ENCODE assay signal across 9 mouse cellular contexts in genomic region chr17:31072872-31073271, GRCm38 (mm10). TPM values are rescaled to one million over a fixed set of nuclear protein-coding genes. Genes with fewer than 3 reads are reported as not detected.
DNase-seq lines count a peak whose midpoint lies in the region; ATAC-seq and TF ChIP-seq lines count a peak whose summit lies in the region.
"Had no signal": no experiment of that assay in that cellular context is flagged by ENCODE, and none has a peak within 500 bp of the region (broad histone marks: within the 10 kb centered on the region; RNA-seq: fewer than 3 reads in every experiment).

No protein-coding gene starts in this region.

- WGBS in cerebellum, adult 2 months, result 70% methylated on average over 4 of the region's 4 CpGs
- 66% methylated on average over 4 of the region's 4 CpGs for WGBS in limb, embryonic 13.5 days
- 71% methylated on average over 4 of the region's 4 CpGs for WGBS in stomach, embryonic 16.5 days

- no peak for DNase-seq in cerebellum, adult 2 months
- no peak for DNase-seq in cerebellum, adult 9-10 months
- no peak for DNase-seq in gastrocnemius, postnatal 14 days

- ATAC-seq in megakaryocyte, adult 5-6 weeks (ENCODE audit: poor library complexity, severe bottlenecking), result no peak
- ATAC-seq in limb, embryonic 13.5 days (ENCODE audit: low FRiP score, low read depth), result no peak
- ATAC-seq in stomach, embryonic 16.5 days (ENCODE audit: insufficient read depth, low FRiP score), result no peak
- no peak for ATAC-seq in cerebellum, adult (ENCODE audit: insufficient number of reproducible peaks, low FRiP score, low TSS enrichment)

- no peak for TF ChIP-seq POLR2A in cerebellum, adult 2 months (IDR thresholded peaks at IDR 0.05; ENCODE audit: borderline replicate concordance, insufficient read depth, low read length)

- peak overlapping the region; percentile 61 for H3K4me2 ChIP-seq in limb, embryonic 13.5 days (replicated peaks)
- H3K4me2 ChIP-seq in stomach, embryonic 16.5 days (ENCODE audit: low read depth, low read length), result peak overlapping the region; percentile 52

- TF ChIP-seq CTCF in cerebellum, adult 2 months (IDR thresholded peaks at IDR 0.05; ENCODE audit: borderline replicate concordance, insufficient read depth, low read depth, low read length), result no peak

- intact Hi-C loops in gastrocnemius, postnatal 14 days (cut with DNase I; ENCODE audit: low total_unique reads), result no loop called here

- peak overlapping the region; percentile 23 for H3K4me3 ChIP-seq in cerebellum, adult 2 months (replicated peaks; ENCODE audit: insufficient read depth, low read depth, low read length)
- peak overlapping the region; percentile 87 for H3K4me3 ChIP-seq in megakaryocyte, embryonic 14.5 days (replicated peaks)
- peak overlapping the region; percentile 31 for H3K4me3 ChIP-seq in limb, embryonic 13.5 days
- H3K4me3 ChIP-seq in stomach, embryonic 16.5 days (replicated peaks; ENCODE audit: low read length), result peak overlapping the region; percentile 30

- peak overlapping the region; percentile 51 for H3K27ac ChIP-seq in cerebellum, adult 2 months (ENCODE audit: insufficient read depth, low read length)
- peak overlapping the region; percentile 52; the same call in 1 of the 2 replicates for H3K27ac ChIP-seq in limb, embryonic 13.5 days
- 0 out of 2 replicates have a peak overlapping the region, but pooled peaks have one; percentile 21 for H3K27ac ChIP-seq in stomach, embryonic 16.5 days (ENCODE audit: low read length)

- H3K27me3 ChIP-seq in cerebellum, adult 2 months (ENCODE audit: control insufficient read depth, insufficient read depth, low read length), result no peaks in the 10 kb centered on the region
- H3K27me3 ChIP-seq in megakaryocyte, embryonic 14.5 days (replicated peaks), result peaks cover 3% of the 10 kb centered on the region
- 0 out of 2 replicates have a peak, but pooled peaks cover 2% of the 10 kb centered on the region for H3K27me3 ChIP-seq in limb, embryonic 13.5 days
- H3K27me3 ChIP-seq in stomach, embryonic 16.5 days (ENCODE audit: control insufficient read depth, insufficient read depth, low read length), result no peaks in the 10 kb centered on the region

- peaks cover 39% of the 10 kb centered on the region for H3K4me1 ChIP-seq in cerebellum, adult 2 months (ENCODE audit: control insufficient read depth, insufficient read depth, low read length)
- peaks cover 93% of the 10 kb centered on the region for H3K4me1 ChIP-seq in megakaryocyte, embryonic 14.5 days
- peaks cover 69% of the 10 kb centered on the region for H3K4me1 ChIP-seq in limb, embryonic 13.5 days
- H3K4me1 ChIP-seq in stomach, embryonic 16.5 days (ENCODE audit: control insufficient read depth, insufficient read depth, low read length), result peaks cover 24% of the 10 kb centered on the region

- no peak overlapping the region for H3K9ac ChIP-seq in limb, embryonic 13.5 days
- 0 out of 2 replicates have a peak overlapping the region, but pooled peaks have one; percentile 20 for H3K9ac ChIP-seq in stomach, embryonic 16.5 days (ENCODE audit: low read length)

- peaks cover 24% of the 10 kb centered on the region for H3K36me3 ChIP-seq in megakaryocyte, embryonic 14.5 days (replicated peaks; ENCODE audit: low read length)
- H3K36me3 ChIP-seq in limb, embryonic 13.5 days, result no peaks in the 10 kb centered on the region
- H3K36me3 ChIP-seq in stomach, embryonic 16.5 days (ENCODE audit: control insufficient read depth, insufficient read depth, low read length), result no peaks in the 10 kb centered on the region

- H3K9me3 ChIP-seq in megakaryocyte, embryonic 14.5 days, result no peaks in the 10 kb centered on the region
- H3K9me3 ChIP-seq in limb, embryonic 13.5 days, result no peaks in the 10 kb centered on the region
- H3K9me3 ChIP-seq in stomach, embryonic 16.5 days (replicated peaks; ENCODE audit: control insufficient read depth, low read length), result no peaks in the 10 kb centered on the region

RNA-seq across cellular contexts. Expression of gene Abcg1, which starts 15.4 kb away (rescaled TPM):
- 41.4 and 42.8 TPM in 2 replicates for polyA plus RNA-seq in cerebellum, adult 2 months (2012; rRNA removed)
- 5.5 and 7.8 TPM in 2 replicates for polyA plus RNA-seq in megakaryocyte, embryonic 14.5 days (2012; ENCODE audit: insufficient read depth, low replicate concordance)
- total RNA-seq in megakaryocyte, adult 5-6 weeks (2015), result 13.2 and 20.1 TPM in 2 replicates
- 19.2 and 23.7 TPM in 2 replicates for total RNA-seq in megakaryocyte, adult 5-6 weeks (2017)
- 9.0 and 9.2 TPM in 2 replicates for polyA plus RNA-seq in limb, embryonic 13.5 days (2015; fragmentation: Nextera tagmentation; extraction: Ambion mirVana)
- 11.3 and 15.4 TPM in 2 replicates for polyA plus RNA-seq in stomach, embryonic 16.5 days (2015; fragmentation: Nextera tagmentation; extraction: Ambion mirVana)
- 1 to 10 TPM; 4.9 to 6.6 TPM for total RNA-seq in gastrocnemius, postnatal 14 days (2021)

RNA-seq across cellular contexts. Expression of gene Tff3, which starts 56.6 kb away (rescaled TPM):
- 0.77 and 1.2 TPM in 2 replicates for polyA plus RNA-seq in cerebellum, adult 2 months (2012; rRNA removed)
- not detected in 2 replicates for polyA plus RNA-seq in megakaryocyte, embryonic 14.5 days (2012; ENCODE audit: insufficient read depth, low replicate concordance)
- total RNA-seq in megakaryocyte, adult 5-6 weeks (2015), result not detected in 2 replicates
- not detected in 2 replicates for total RNA-seq in megakaryocyte, adult 5-6 weeks (2017)
- 0.59 TPM in 1 of 2 replicates, not detected in the other for polyA plus RNA-seq in limb, embryonic 13.5 days (2015; fragmentation: Nextera tagmentation; extraction: Ambion mirVana)
- polyA plus RNA-seq in stomach, embryonic 16.5 days (2015; fragmentation: Nextera tagmentation; extraction: Ambion mirVana), result 109 and 128 TPM in 2 replicates
- not detected for total RNA-seq in gastrocnemius, postnatal 14 days (2021)
- polyA plus RNA-seq: urinary bladder, adult 2 months had no signal

Comparison
In these comparisons a context has a peak if more than half of its experiments do, and no peak if none do; other contexts are left out.
1. H3K4me3 ChIP-seq: peak in every context shown above with its lines; median percentile 87 in megakaryocyte, embryonic 14.5 days; 31 in limb, embryonic 13.5 days; 30 in stomach, embryonic 16.5 days; 23 in cerebellum, adult 2 months.
2. RNA of gene Tff3, which starts 56.6 kb away (polyA plus RNA-seq): 109 to 128 TPM in stomach, embryonic 16.5 days; 0.77 to 1.2 TPM in cerebellum, adult 2 months, 0.59 TPM in limb, embryonic 13.5 days and not detected in megakaryocyte, embryonic 14.5 days; every median in the first group is over 10 times any median in the second.
3. Peak in every context shown above with its lines, with median percentiles within 50 percentile points of each other: H3K27ac ChIP-seq.